Mouse (Mus musculus) CD4-positive helper T cell, adult 2 months (primary cell): ENCODE results near the gene Arid5b.

ENCODE experiments used
- DNase-seq: peaks from one replicate; pipeline ENCODE4 v3.0.0-alpha.2; 2012; ENCODE audit warnings: low read depth, missing footprints, low spot score

Gene Arid5b

DNA sequence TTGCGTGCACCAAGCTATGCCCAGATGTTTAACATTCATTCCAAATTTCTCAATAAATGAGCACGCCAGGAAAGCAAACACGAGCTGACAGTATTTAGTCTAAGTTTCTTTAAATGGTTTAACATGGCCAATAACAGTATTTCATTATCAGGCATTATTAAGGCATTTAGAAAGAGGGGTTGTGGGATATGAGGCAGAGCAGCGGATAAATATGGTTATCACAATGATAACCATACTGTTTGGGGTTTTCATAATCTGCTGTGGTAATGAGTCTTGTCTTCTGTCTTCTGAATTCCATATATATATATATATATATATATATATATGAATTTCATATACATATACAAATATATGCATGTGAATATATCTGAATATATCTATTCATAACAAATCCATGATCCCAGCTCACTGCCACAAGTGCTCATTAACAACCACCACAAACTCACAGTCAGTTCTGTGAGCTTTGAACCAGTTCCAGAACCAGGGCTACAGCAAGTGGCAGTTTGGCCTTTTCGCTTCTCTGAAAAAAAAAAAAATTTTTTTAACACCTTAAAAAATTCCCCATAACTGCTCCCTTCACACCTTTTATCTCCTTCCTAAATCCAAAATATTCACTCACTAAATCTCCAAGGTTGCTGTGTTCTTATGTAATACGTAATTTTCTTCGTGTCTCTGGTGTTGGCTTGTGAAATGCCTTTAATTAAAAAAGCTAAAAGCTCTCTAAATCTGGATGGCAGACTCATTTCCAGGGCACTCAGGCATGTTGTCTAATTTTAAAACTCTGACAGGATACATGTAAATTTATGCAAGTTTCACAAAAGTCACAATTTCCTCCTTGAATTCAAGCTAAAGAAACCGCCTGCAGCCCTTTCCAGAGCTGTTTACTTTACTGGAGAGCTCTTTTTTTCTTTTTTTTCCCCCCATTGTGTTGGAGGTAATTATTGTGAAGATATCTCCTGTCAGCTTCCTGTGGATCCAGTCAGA, 113.5 kb downstream of the Arid5b start:
- no peak for DNase-seq

DNA sequence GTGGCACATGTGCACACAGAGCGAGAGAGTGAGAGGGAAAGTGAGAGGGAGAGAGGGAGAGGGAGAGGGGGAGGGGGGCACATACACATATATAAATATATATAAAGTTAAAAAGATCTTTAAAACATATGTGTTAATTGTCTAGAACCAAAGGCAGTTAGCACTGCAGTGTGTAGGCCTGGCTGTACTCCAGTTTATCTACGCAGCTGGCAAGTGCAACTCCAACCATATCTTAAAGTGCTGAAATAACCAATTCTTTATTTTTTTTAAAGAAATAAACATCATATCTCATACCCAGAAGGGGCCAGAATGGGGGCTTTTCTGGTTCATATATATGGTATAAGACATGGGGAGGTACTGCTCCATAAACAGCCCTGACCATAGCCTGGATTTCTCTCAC, 114.4 kb downstream of the Arid5b start:
- no peak for DNase-seq

DNA sequence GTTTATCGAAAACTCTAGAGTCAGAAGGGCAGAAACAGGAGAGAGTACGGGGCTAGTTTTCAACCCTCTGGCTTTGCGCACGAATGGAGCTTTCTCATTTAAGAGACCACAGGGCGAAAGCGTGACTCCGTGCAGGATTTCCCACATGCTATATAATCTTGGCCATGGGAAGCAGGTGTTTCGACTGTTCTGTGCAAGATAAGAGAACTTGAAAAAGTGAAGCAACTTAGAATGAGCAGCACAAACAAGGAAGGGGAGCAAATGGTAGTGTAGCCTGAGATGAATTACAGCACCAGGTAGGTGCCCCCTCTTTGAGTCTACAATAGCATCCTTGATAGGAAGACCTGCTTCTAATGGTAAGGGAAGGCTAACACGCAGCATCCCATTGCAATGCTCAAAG, 118.8 kb downstream of the Arid5b start:
- DNase-seq: no peak

DNA sequence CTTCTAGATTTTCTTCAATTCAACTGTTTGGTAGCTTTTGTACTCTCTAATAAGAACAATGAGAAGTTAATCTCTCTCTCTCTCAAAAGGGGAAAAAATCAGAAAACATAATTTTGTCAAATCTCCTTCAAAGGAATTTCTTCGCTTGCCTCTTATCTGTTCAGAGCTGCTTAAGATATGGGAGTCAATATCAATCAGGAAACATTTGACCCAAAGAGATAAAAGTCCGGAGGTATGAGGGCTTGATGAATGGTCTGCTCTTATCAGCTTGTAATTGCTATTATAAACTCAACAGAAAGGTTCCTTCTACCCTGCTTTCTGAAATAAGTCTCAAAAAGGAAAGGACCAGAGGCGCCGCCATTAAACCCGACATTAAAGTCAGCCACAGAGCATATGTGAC, 120.0 kb downstream of the Arid5b start:
- no peak for DNase-seq

DNA sequence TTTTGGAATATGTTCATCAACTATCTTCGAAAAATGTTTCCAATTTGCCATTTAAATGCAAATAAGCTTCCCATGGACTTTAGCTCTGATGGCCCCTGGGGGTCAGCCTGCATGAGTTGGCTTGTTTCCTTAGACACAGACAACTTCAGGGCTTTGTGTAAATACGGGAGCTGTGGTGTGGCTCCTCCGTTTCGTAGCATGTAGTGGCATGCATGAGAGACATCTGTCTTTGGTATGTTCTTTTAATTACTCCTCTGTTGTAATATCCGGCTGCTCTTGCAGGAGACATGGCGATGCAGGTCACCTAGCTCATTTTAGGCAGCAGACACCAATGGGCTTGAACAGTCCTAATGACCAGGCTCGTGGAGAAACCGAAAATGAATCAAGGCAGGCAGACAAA, 121.0 kb downstream of the Arid5b start:
- no peak for DNase-seq

DNA sequence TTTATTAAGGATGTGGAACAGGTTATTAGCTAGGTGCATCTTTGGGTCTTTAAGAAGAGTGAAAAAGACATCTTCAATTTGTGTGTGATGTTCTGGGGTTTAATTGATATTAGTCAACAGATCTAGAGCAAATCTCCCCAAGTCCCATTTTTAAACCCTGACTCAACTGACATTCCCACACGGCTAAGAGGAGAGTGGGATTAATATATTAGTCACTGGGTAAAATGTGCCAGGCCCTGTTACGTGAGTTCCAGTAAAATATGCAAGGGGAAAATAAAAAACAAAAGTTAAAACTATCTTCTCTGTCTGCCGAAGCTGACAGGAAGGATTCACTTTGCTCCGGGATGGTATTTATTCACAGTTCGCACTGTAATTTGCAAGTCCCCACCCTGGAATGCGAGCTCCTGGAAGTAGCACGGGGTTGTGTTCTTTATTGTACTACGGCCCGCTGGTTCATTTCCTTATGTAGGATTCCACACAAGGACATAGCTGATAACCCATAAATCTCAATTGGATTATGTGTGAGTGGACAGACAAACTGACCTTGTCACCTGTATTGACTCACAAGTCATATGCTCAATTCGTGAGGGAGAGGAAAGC, 121.8 kb downstream of the Arid5b start:
- DNase-seq: no peak

DNA sequence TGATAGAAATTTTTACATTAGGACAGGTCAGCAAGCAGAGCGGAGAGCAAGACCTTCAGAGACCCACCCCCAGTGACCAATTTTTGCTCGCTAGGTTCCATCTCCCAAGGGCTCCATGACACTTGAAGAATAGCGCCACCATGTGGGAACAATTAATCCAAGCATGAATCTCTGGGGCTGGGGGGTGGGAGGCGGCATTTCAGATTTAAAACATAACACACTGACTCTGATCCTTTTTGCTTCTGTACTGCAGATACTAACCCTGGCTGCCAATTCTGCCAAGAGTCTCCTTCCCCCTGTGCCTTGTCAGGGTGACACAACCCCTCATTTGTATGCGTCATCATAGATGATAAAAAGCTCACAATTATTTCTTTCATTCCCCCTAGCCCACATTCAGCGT, 122.4 kb downstream of the Arid5b start:
- DNase-seq: no peak

DNA sequence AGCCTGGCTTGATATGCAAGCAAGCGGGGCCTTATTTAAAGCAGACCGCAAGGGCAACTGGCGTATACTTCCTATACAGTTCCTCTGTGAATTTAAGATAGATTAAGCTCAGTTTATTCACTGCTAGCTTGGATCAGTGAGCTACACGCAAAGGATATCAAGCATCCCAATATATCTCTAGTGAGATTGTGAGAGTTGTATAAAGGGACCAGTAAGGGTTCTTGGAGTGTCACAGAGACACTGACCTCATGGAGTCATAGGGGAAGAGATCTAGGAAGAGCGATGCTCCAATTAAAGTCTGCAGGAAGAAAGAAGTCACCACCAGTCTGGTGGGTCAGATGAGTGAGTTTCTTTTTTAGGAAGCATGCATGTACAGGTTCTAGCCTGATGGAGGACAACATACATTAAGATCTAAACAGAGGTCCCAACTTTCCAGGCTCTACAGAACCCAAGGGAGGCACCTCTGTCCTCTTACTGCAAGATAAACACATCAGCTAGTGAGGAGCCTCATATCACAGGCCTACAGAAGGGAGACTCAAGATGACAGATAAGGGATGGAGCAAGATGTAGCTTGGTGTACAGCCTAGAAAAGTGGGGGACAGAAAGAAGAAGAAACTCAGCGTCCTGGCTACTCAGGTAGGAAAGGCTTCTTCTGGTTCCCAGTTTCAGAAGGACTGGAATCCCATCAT, 123.0 kb downstream of the Arid5b start:
- DNase-seq: no peak

DNA sequence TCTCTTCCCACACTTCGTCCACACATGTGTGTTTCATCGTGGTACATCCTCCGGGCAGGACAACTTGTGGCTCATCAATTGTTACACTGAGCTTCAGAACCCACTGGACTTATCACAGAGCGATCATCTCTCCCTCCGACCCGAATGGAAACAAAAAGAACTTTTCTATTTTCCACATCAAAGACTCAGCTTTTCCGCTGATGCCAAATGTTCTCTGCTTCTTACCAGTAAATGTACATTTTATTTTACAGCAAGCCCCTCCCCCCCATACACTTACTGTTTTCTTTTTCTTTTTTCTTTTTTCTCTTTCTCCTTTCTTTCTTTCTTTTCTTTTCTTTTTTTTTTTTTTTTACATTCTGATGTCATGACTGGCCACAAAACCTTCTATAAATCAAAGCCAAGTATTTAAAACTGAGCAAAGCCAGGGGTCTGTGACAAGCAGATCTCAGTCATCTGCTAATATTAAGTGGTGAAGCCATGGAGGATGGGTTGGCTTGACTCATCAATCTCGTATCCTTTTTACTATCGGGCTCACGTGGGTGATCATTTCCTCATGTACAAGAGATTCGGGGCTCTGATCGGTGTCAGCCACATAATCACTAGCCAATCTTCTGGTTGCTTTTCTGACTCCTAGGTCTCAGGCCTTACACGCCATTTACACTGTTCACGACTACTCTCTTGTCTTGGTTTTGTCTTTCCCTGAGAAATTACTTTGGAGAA, 124.3 kb downstream of the Arid5b start:
- peak; percentile 85 for DNase-seq

DNA sequence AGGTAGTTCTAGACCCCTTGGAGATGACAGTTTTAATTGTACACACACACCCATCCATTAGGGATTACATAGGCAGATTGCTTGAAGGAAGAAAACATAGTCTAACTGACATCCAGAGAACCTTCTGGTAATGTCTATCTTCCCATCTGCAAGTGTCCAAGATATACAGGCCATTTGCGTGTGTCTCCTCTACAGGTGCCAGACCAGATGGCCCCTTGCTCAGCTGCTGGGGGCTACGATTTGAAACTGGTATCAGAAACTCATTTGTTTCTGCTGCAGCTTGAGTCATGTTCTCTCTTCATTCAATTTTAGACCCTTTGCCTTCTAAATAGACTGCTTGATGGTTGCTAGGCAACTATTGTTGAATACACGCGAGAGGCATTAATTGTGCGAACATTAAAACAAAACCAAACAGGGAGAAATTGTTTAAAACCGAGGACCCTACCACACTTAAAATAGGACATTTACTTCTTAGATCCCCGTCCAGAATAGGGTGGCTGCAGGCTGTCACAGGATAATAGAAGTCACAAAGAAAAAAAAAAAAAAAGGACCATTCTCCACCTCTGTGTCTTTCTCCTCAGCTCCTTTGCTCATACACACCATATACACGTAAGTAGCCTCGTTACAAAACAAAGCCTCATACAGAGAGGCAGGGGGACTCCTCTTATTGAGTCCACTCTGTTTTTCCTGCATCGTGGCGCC, 125.0 kb downstream of the Arid5b start:
- DNase-seq: no peak

DNA sequence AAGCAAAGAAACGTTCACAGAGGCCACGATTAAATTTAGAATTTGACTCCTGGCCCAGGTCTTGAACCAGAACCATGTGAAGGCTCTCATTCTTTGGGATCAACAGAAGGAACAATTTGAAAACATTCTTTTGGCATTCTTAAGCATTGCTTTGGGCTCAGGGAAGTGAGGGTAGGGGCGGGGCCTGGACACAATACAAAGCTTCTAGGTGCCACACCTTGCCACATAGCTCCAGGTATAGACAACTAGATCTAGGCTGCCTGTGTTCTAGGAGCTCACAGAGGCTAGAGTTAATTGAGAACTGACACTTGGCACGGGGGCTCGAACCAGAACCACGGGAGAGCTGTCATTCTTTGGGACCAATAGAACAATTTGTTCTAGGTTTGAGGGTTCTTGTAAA, 130.0 kb downstream of the Arid5b start:
- no peak for DNase-seq

DNA sequence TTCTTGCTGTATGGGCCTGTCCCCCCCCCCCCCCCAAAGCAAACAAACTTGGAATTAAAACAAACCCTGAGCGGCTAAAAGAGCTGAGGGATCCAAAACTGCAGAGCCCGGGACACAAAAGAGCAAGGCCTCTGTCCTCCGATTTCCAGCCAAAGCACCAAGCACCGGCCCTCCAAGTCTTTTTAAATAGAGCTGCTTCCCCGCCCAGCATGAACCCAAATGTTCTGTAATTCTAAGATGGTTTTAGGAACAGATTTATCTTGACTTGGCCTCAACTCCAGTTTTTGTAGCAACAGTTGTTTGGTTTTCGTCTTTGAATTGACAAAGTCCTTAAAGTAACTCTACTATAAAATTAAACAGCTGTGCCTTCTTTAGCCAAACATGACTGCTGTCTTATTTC, 130.8 kb downstream of the Arid5b start:
- no peak for DNase-seq

DNA sequence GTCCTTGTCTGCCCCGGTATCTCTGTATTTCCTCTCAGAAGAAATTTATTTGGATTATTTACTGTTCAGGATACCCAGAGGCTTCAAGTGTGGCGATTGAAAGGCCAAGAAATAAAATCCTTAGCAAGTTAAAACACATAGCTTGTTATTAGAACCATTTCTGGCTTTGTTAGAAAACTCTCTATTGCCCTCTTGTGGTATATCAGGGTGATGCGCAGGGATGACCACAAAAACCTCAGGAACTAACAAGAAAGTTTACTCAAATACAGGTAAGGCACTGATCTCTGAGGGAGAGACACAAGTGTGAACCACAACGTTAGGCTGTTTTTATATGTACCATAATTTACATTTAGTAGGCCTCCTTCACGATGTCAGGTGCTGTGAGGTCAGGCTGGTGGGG, 131.7 kb downstream of the Arid5b start:
- DNase-seq: peak; percentile 78

DNA sequence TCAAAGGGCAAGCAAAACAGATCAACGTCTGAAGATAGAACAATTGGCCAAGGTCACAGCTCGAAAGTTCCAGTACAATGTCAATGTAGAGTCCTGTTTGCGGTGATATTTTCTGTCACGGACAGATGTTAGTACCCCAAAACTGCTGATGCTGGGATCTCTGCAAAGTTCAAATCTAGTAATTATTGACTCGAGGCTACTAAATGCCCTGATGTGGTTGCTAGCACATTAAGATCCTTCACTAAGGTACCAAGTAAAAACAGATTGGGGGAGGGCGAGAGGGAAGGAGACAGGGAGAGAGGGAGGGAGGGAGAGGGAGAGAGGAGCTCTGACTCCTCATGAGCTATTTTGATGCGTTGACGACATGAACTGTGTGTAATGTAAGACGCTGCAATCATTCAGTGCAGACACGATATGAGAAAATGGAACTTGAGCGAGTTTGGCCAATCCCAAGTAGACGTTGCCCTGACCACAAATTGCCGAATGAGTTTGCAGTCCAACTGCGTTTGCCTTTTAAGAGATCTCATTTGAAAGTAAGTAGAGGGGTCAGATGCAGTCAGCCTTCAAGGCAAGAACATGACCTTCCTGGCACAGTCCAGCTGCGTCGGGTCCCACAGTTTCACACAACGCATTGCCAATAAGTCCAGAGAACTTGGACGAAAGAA, 133.1 kb downstream of the Arid5b start:
- no peak for DNase-seq

DNA sequence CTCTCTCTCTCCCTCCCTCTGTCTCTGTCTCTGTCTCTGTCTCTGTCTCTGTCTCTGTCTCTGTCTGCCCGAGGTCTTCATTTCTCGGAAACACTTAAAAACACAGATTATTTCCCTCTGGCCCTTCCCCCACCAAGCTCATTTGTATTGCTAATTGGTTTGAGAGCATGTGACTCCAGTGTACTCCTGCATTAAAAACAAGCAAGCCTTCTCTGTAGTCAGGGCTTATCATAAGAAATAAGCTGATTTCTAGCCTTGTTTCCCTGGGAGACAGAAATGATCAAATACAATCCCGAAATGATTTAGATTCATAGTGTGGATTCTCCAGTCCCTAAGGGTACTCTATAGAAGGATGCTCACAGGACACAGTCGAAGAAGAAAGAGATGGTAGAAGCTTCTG, 136.0 kb downstream of the Arid5b start:
- DNase-seq: no peak

DNA sequence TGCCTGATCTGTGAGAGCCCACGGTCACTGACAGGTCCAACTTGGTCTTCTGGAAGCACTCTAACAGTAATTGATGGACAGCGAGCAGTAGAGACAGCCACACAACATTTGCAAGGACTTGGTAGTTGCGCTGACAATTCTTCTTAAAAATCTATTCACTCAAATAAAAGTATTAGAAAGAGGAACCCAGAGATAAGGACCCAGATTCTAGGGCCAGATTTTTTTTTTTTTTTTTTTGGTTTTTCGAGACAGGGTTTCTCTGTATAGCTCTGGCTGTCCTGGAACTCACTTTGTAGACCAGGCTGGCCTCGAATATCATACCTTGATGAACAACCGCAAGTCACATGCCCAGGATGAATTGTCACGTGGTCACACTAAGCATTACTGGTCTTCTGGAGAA, 137.0 kb downstream of the Arid5b start:
- no peak for DNase-seq

DNA sequence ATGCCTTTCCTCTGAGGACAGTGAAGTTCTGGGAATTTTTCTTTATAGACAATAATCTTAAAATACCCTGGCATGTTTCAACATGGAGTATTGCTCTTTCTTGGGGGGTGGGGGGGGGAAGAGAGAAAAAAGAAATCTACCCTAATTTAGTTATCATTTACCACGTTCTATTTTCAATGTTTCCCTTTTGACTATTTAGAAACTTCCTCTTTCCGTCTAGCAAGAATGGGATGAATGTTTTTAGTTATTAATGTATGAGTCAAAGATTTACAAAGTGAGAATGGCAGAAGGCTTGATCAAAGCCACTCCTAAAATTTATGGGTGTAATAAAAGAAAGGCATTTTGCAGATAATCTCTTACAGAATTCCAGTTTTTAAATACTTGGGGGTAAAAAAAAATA, 137.7 kb downstream of the Arid5b start:
- DNase-seq: no peak

DNA sequence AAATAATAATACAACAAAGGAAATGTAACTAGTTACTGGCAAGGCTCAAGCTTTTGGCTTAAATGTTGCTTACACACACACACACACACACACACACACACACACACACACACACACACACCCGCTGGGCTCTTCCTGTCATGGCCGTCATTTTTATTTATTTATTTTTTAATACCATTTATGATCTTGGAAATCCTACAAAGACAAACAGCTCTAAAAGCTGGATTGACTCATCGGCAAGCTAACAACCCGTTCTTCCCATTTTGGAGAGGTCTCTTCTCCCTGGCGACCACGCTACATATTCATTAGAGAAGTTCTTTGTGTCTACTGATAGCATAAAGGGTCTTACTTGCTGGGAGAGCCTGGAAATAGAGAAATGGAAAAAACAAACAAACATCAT, 138.2 kb downstream of the Arid5b start:
- DNase-seq: no peak

DNA sequence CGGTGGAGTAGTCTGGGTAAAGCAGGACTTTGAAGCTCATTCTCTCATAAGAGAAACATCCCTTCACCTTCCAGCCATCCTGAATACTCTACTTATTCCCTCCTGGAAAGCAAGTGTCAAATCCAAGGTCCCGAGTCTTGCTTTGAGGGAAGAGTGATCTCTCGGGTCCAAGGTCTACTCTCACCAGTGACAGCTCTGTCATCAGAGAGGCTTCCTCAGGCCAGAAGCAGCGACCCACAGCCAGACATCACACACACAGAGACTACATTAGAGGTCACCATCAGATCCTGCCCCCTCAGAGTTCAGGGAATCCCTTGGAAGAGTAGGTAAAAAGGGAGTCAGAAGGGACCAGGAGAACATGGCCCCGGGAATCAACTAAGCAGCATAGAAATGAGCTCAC, 140.4 kb downstream of the Arid5b start:
- DNase-seq: no peak

DNA sequence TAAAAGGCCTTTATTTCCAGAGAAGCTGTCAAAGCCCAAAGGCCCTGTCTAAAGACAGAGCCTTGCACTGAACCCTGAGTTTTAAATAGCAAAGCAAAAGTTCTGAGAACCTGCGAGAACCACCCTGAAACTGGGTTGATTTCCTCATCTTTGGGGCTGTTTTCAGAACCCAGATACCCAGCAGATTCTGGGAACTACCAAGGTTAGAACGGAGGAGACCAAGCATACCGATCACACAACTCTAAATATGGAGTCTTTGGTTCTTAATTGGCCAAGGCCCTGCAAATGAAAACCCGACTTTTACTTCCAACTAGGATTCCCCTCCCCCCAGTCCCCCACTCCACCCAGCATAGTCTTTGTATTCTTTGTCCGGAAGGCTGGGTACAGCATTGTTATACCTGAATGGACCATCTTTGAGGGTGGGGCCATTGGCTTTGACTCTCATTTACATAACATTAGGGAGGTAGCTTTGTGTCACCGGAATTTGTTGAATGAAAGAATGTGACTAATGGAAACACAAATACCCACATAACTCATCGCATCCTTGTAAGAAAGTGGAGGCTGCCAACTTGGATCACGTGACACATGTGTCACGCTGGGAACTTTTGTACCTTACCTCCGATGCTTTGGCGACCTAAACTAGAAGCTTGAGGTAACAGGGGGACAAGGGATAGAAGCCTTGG, 141.2 kb downstream of the Arid5b start:
- peak; percentile 58 for DNase-seq
